Mouse (Mus musculus): ENCODE data around the gene Tmem179b. TPM values are rescaled to one million over a fixed set of nuclear protein-coding genes. Genes with fewer than 3 reads are reported as not detected.
A peak's percentile ranks its signal among the peaks of the same experiment; 100 is the strongest.

Tmem179b gene
- polyA plus RNA-seq (2015; fragmentation: Nextera tagmentation; extraction: Ambion mirVana): 47.6 and 60.3 TPM in 2 replicates

DNA sequence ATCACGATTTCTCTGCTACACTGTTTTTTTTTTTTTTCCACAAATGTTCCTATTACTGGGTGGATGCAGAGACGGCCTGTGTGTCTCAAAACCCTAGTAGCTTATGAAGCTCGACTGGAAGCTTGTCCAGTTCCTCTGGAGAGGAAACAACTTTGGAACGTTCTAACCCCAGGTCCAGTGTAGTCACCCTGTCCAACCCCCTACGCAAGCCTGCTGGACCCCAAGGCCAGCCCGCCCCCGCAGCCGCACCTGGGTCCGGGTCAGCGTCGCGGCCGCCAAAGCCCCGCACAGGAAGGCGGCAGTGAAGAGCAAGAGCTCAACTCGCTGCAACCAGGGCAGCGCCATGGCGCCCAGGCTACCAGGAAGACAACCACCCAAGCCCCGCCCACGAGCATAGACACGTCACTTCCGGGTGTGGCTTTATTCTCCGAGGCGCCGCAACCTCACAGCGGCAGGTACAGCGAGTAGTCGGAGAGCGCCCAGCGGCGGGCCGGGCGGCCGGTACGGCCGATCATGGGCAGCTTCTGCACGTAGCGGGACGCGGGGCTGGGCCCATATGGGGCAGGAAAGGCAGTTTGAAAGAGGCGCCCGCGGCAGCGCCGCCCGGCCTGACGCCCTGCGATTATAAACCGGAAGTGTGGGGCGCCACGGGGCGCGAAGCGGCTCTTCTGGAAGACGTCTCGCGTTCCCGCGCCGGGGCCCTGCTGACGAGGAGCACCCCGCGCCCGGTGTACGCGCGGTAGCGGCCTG is at the start of gene Tmem179b:
Gene Tmem179b, minus strand, starts transcription at position 382 of the 750 bp plus-strand sequence.
- peak; percentile 88 for ATAC-seq (replicated peaks; ENCODE audit: insufficient number of reproducible peaks, insufficient read depth, low FRiP score, low read depth)
- Histone ChIP-seq H3K27me3 (no peaks in the 10 kb centered on the region), H3K9ac (peak within 1 kb of the TSS; percentile 96), H3K4me2 (peak within 1 kb of the TSS; percentile 91), H3K4me3 (peak within 1 kb of the TSS; percentile 89), H3K36me3 (peaks cover 28% of the 10 kb centered on the region), H3K4me1 (replicated peaks) (peaks cover 30% of the 10 kb centered on the region), H3K9me3 (replicated peaks) (no peaks in the 10 kb centered on the region), H3K27ac (peak within 1 kb of the TSS; percentile 100)
- WGBS: under 1% methylated on average over 62 of the region's 68 CpGs

GRCm38 (mm10) chr19:8822696-8823095 is 48.4 kb upstream of the Tmem179b start:
- no peaks in the 10 kb centered on the region for H3K9me3 ChIP-seq (replicated peaks)
- H3K27ac ChIP-seq: no peak overlapping the region
- ATAC-seq (replicated peaks; ENCODE audit: insufficient number of reproducible peaks, insufficient read depth, low FRiP score, low read depth): no peak
- H3K4me3 ChIP-seq: peak overlapping the region; percentile 20
- H3K4me1 ChIP-seq (replicated peaks): peaks cover 25% of the 10 kb centered on the region
- peaks cover 49% of the 10 kb centered on the region for H3K36me3 ChIP-seq
- WGBS: 67% methylated on average over 8 of the region's 8 CpGs
- peak overlapping the region; percentile 19; the same call in 1 of the 2 replicates for H3K9ac ChIP-seq
- H3K4me2 ChIP-seq: peak overlapping the region; percentile 83
- H3K27me3 ChIP-seq: no peaks in the 10 kb centered on the region

DNA sequence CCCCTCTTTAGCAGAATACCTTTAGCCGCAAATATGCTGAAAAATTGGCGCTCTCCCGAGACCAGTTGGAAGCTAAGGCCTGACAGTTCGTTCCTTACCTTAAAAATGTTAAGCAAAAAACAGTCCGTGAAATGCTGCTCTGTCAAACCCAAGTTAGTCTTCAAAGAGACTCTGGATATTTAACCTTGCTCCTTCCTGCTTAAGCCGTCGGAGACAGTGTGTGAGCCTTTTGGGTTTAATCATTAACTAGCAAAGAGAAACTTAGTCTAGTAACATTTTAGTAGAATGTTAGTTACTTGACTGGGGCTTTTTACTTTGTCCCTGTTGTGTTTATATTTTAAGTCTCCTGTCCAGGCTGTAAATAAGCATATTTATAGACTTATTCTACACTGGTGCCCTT is 46.9 kb upstream of the Tmem179b start:
- Histone ChIP-seq H3K27ac (peak overlapping the region; percentile 99), H3K27me3 (no peaks in the 10 kb centered on the region), H3K9me3 (replicated peaks) (no peaks in the 10 kb centered on the region), H3K36me3 (peaks cover 33% of the 10 kb centered on the region), H3K4me3 (peak overlapping the region; percentile 91), H3K9ac (peak overlapping the region; percentile 95), H3K4me1 (replicated peaks) (peaks cover 37% of the 10 kb centered on the region), H3K4me2 (peak overlapping the region; percentile 83)
- ATAC-seq (replicated peaks; ENCODE audit: insufficient number of reproducible peaks, insufficient read depth, low FRiP score, low read depth): no peak
- 0% methylated on average over 7 of the region's 7 CpGs for WGBS

DNA sequence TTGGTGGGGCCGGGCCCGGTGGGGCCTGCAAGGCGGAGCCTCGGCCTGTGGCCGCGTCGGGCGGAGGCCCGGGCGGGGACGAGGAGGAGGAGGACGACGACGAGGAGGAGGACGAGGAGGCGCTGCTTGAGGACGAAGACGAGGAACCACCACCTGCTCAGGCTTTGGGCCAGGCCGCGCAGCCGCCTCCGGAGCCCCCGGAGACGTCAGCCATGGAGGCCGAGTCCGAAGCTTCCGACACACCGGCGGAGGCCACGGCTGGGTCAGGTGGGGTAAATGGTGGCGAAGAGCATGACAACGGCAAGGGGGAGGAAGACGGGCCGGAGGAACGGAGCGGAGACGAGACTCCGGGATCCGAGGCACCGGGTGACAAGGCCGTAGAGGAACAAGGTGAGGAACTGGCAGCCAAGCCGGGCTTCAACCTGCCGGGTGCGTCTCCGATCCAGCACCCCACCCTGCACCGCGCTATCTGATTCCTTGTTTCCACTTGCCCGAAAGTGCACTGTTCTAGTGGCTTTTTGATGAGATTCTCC is 46.2 kb upstream of the Tmem179b start:
- H3K4me1 ChIP-seq (replicated peaks): peaks cover 37% of the 10 kb centered on the region
- peak overlapping the region; percentile 83 for H3K4me2 ChIP-seq
- ATAC-seq (replicated peaks; ENCODE audit: insufficient number of reproducible peaks, insufficient read depth, low FRiP score, low read depth): peak; percentile 8; the same call in 1 of the 2 replicates
- no peaks in the 10 kb centered on the region for H3K9me3 ChIP-seq (replicated peaks)
- WGBS: under 1% methylated on average over 48 of the region's 48 CpGs
- H3K36me3 ChIP-seq: peaks cover 30% of the 10 kb centered on the region
- peak overlapping the region; percentile 95 for H3K9ac ChIP-seq
- peak overlapping the region; percentile 99 for H3K27ac ChIP-seq
- no peaks in the 10 kb centered on the region for H3K27me3 ChIP-seq
- peak overlapping the region; percentile 91 for H3K4me3 ChIP-seq

DNA sequence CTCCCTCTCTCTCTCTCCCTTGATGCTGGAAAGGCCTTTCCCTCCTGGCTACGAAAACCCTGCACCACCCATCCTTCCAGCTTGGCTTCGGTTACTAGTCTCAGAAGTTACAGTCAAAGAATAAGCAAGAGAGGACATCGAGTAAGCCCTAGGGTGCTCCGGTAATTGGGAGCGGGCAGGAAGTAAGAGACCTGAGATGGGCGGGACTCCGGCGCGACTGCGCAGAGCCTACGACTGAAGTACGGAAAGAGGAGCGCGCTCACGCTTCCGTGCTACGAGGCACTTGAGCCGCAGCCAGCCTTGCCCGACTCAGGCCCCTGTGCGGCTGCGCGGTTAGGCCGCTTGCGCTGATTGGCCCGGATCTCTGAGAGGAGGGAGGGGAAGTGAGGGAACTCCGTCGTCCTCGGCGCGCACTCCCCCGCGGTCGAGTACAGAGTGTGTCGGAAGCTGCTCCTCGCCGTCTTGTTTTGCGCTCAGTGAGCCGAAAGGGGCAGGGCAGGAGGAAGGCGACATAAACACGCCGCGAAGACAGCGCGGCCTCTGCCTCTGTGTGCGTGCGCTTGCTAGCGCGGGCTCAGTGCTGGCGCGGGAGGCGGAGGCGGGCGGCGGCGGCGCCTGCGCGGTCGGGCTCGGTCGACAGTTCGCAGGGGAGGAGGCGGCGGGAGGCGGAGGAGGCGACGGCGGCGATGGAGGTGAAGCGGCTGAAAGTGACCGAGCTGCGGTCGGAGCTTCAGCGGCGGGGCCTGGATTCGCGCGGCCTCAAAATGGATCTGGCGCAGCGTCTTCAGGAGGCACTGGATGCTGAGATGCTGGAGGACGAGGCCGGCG is 45.5 kb upstream of the Tmem179b start, which contains the start of gene Hnrnpul2:
Gene Hnrnpul2, plus strand, starts transcription at position 415 of the 828 bp plus-strand sequence.
- H3K9me3 ChIP-seq (replicated peaks): no peaks in the 10 kb centered on the region
- H3K27me3 ChIP-seq: no peaks in the 10 kb centered on the region
- under 1% methylated on average over 81 of the region's 83 CpGs for WGBS
- peak within 1 kb of the TSS; percentile 99 for H3K27ac ChIP-seq
- peak within 1 kb of the TSS; percentile 95 for H3K9ac ChIP-seq
- H3K4me3 ChIP-seq: peak within 1 kb of the TSS; percentile 91
- H3K4me2 ChIP-seq: peak within 1 kb of the TSS; percentile 83
- peaks cover 28% of the 10 kb centered on the region for H3K36me3 ChIP-seq
- H3K4me1 ChIP-seq (replicated peaks): peaks cover 37% of the 10 kb centered on the region
- ATAC-seq (replicated peaks; ENCODE audit: insufficient number of reproducible peaks, insufficient read depth, low FRiP score, low read depth): peak; percentile 95

DNA sequence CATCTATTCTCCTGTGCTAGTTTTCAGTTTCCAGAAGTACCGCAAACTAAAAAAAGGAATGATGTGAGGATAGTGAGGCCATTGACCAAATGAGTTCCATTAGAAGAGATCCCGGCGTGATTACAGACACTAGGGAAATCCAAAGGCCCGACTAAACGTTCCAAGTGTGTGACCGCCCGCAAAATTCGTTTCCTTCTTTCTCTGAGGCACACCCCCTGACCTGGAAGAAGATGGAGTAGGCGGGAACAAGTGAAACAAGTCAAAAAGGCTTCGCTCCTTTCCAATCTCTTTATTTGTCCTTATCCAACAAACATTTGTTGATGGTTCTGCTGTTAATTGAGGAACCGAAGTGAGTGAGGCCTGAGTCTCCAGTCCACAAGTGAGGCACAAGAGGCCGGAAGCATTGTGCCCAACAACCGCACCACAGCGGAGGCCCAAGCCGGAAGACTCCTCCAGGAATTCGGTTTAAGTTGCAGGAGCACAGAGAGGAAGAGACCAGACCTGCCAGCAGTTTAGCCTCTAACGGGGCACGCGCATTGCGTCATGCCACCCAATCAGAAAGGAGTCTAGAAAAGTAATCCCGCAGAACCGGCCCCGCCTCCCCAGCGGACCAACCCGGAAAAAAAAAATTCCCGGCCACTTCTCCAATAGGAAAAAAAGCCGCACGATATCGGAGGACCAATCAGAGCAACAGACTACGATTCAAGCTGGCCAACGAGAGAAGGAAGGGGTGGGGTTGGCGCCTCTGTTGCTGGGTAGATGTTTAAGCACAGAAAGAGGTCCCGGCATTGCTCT is 44.7 kb upstream of the Tmem179b start, which contains the start of gene Ttc9c:
Gene Ttc9c, minus strand, starts transcription at position 533 of the 795 bp plus-strand sequence.
- Histone ChIP-seq H3K9me3 (replicated peaks) (no peaks in the 10 kb centered on the region), H3K36me3 (peaks cover 20% of the 10 kb centered on the region), H3K9ac (peak within 1 kb of the TSS; percentile 95), H3K4me3 (peak within 1 kb of the TSS; percentile 91), H3K27me3 (no peaks in the 10 kb centered on the region), H3K27ac (peak within 1 kb of the TSS; percentile 99), H3K4me1 (replicated peaks) (peaks cover 37% of the 10 kb centered on the region), H3K4me2 (peak within 1 kb of the TSS; percentile 83)
- WGBS: under 1% methylated on average over 33 of the region's 33 CpGs
- ATAC-seq (replicated peaks; ENCODE audit: insufficient number of reproducible peaks, insufficient read depth, low FRiP score, low read depth): peak; percentile 89

GRCm38 (mm10) chr19:8818301-8818798 is 44.1 kb upstream of the Tmem179b start:
- Histone ChIP-seq H3K27me3 (no peaks in the 10 kb centered on the region), H3K27ac (peak overlapping the region; percentile 99), H3K4me3 (peak overlapping the region; percentile 91), H3K4me1 (replicated peaks) (peaks cover 37% of the 10 kb centered on the region), H3K9ac (peak overlapping the region; percentile 65), H3K4me2 (peak overlapping the region; percentile 83), H3K36me3 (peaks cover 19% of the 10 kb centered on the region), H3K9me3 (replicated peaks) (no peaks in the 10 kb centered on the region)
- ATAC-seq (replicated peaks; ENCODE audit: insufficient number of reproducible peaks, insufficient read depth, low FRiP score, low read depth): no peak
- WGBS: 18% methylated on average over 14 of the region's 14 CpGs

- no peaks in the 10 kb centered on the region for H3K27me3 ChIP-seq
- H3K36me3 ChIP-seq: peaks cover 24% of the 10 kb centered on the region
- peak overlapping the region; percentile 1; the same call in 1 of the 2 replicates for H3K4me2 ChIP-seq
- no peaks in the 10 kb centered on the region for H3K9me3 ChIP-seq (replicated peaks)
- no peak overlapping the region for H3K9ac ChIP-seq
- ATAC-seq (replicated peaks; ENCODE audit: insufficient number of reproducible peaks, insufficient read depth, low FRiP score, low read depth): no peak
- peaks cover 23% of the 10 kb centered on the region for H3K4me1 ChIP-seq (replicated peaks)
- no peak overlapping the region for H3K27ac ChIP-seq
- 75% methylated on average over 3 of the region's 3 CpGs for whole genome bisulfite sequencing
- H3K4me3 ChIP-seq: no peak overlapping the region
These were observed 42.7 kb upstream of the Tmem179b start for GRCm38 (mm10) chr19:8817001-8817400.

DNA sequence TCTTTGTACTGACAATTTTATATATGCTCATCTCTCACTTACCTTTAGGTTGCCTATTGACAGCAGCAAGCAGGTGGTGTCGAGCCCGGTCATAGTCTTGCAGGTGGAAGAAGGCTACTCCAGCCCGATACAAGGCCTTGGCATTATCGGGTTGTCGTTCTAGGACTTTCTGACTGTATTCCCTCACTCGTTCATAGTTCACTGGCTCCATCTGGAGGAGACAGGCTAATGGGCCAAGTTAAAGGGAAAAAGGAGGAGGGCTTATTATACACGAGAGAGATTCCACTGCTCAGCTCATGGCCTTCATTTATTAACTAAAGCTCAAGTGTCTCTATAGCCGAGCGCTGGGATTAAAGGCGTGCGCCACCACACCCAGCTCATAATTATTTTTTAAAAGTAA is 41.5 kb upstream of the Tmem179b start:
- Histone ChIP-seq H3K4me3 (no peak overlapping the region), H3K27me3 (no peaks in the 10 kb centered on the region), H3K9ac (no peak overlapping the region), H3K4me1 (replicated peaks) (peaks cover 19% of the 10 kb centered on the region), H3K4me2 (no peak overlapping the region), H3K36me3 (peaks cover 34% of the 10 kb centered on the region), H3K9me3 (replicated peaks) (no peaks in the 10 kb centered on the region), H3K27ac (no peak overlapping the region)
- 79% methylated on average over 11 of the region's 11 CpGs for WGBS
- ATAC-seq (replicated peaks; ENCODE audit: insufficient number of reproducible peaks, insufficient read depth, low FRiP score, low read depth): no peak

- no peak for ATAC-seq (replicated peaks; ENCODE audit: insufficient number of reproducible peaks, insufficient read depth, low FRiP score, low read depth)
- Histone ChIP-seq H3K9me3 (replicated peaks) (no peaks in the 10 kb centered on the region), H3K4me2 (no peak overlapping the region), H3K4me3 (no peak overlapping the region), H3K9ac (no peak overlapping the region), H3K27me3 (no peaks in the 10 kb centered on the region), H3K36me3 (peaks cover 57% of the 10 kb centered on the region), H3K27ac (no peak overlapping the region), H3K4me1 (replicated peaks) (peaks cover 9% of the 10 kb centered on the region)
- 94% methylated on average over 5 of the region's 5 CpGs for WGBS
These were observed 32.5 kb upstream of the Tmem179b start for GRCm38 (mm10) chr19:8806810-8807209.
